ENCODE assay signal across 10 mouse cellular contexts in the genomic region with DNA sequence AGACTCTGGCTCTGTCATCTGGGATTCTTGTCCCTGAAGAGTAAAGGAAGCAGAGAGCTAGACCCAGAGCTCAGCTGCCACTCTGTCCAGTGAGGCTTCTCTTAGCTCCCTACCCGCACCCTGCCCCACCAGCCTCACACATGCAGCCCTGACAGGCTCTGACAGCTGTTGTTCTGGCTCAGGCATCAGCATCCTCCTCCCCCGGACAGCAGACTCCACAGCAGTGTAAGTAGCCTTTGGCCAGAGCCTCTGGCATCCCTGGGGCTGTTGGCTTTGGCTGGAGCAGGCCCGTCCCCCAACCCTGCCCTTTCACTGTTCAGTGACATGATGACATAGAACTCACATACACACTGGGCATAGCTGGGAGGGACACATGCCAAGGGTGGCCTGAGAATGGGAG. TPM values are rescaled to one million over a fixed set of nuclear protein-coding genes. Genes with fewer than 3 reads are reported as not detected.
DNase-seq lines count a peak whose midpoint lies in the region; ATAC-seq and TF ChIP-seq lines count a peak whose summit lies in the region.
"Had no signal": no experiment of that assay in that cellular context is flagged by ENCODE, and none has a peak within 500 bp of the region (broad histone marks: within the 10 kb centered on the region; RNA-seq: fewer than 3 reads in every experiment).

No protein-coding gene starts in this region.

- no peak overlapping the region for H3K27ac ChIP-seq in kidney, postnatal 0 days
- H3K27ac ChIP-seq in kidney, adult 2 months (ENCODE audit: insufficient read depth, low read depth, low read length), result no peak overlapping the region
- H3K27ac ChIP-seq: embryonic facial prominence, embryonic 13.5 days; midbrain, embryonic 12.5 days had no signal

- no peak for TF ChIP-seq CTCF in kidney, postnatal 0 days (IDR thresholded peaks at IDR 0.05; ENCODE audit: low read depth)
- TF ChIP-seq CTCF in kidney, adult 2 months (conservative IDR thresholded peaks at IDR 0.05; ENCODE audit: insufficient read depth, insufficient read length, low read depth, low read length), result no peak

- no peak overlapping the region for H3K4me2 ChIP-seq in kidney, postnatal 0 days (ENCODE audit: low read length)
- H3K4me2 ChIP-seq: embryonic facial prominence, embryonic 13.5 days; midbrain, embryonic 12.5 days had no signal

- peak; percentile 40 for DNase-seq in kidney, postnatal 0 days (ENCODE audit: low spot score)
- no peak for DNase-seq in kidney, adult 2 months
- DNase-seq in adipocyte (ENCODE audit: low spot score), result peak; percentile 60
- DNase-seq in heart, adult 18-20 months, result peak; percentile 35 to 64
- peak; percentile 30 for DNase-seq in lung, postnatal 36 days
- DNase-seq in layer of hippocampus, postnatal 14 days (ENCODE audit: low spot score in 2 of 2), result no peak
- DNase-seq in layer of hippocampus, adult 18-20 months (ENCODE audit: low spot score in 2 of 2), result no peak
- DNase-seq: right cerebral cortex, postnatal 14 days had no signal

- ATAC-seq in kidney, postnatal 0 days (replicated peaks; ENCODE audit: low FRiP score, low read depth), result no peak; the same call in 1 of the 2 replicates

- H3K4me3 ChIP-seq in kidney, postnatal 0 days (replicated peaks; ENCODE audit: low read depth, low read length), result no peak overlapping the region
- H3K4me3 ChIP-seq in kidney, adult 2 months (ENCODE audit: insufficient read depth, low read depth, low read length), result no peak overlapping the region
- H3K4me3 ChIP-seq: embryonic facial prominence, embryonic 13.5 days; midbrain, embryonic 12.5 days had no signal

- WGBS in kidney, postnatal 0 days, result 46% methylated on average over 3 of the region's 3 CpGs
- 46% methylated on average over 3 of the region's 3 CpGs for WGBS in kidney, adult 2 months

- H3K27me3 ChIP-seq in kidney, postnatal 0 days (ENCODE audit: insufficient read depth, low read length), result no peaks in the 10 kb centered on the region
- no peaks in the 10 kb centered on the region for H3K27me3 ChIP-seq in kidney, adult 2 months (replicated peaks; ENCODE audit: control insufficient read depth, insufficient read depth, low read length)
- H3K27me3 ChIP-seq: embryonic facial prominence, embryonic 13.5 days; midbrain, embryonic 12.5 days had no signal

- H3K9me3 ChIP-seq in kidney, postnatal 0 days (replicated peaks; ENCODE audit: low read length), result no peaks in the 10 kb centered on the region
- H3K9me3 ChIP-seq: embryonic facial prominence, embryonic 13.5 days; midbrain, embryonic 12.5 days had no signal

- no peak overlapping the region for H3K9ac ChIP-seq in kidney, postnatal 0 days (ENCODE audit: low read depth, low read length)
- H3K9ac ChIP-seq: embryonic facial prominence, embryonic 13.5 days; midbrain, embryonic 12.5 days had no signal

- TF ChIP-seq POLR2A in kidney, adult 2 months (IDR thresholded peaks at IDR 0.05; ENCODE audit: low read depth, low read length), result no peak

- no peaks in the 10 kb centered on the region for H3K4me1 ChIP-seq in kidney, postnatal 0 days (replicated peaks; ENCODE audit: insufficient read depth, low read length)
- no peaks in the 10 kb centered on the region for H3K4me1 ChIP-seq in kidney, adult 2 months (ENCODE audit: control insufficient read depth, insufficient read depth, low read length)
- H3K4me1 ChIP-seq: midbrain, embryonic 12.5 days had no signal

- H3K36me3 ChIP-seq in kidney, postnatal 0 days (ENCODE audit: insufficient read depth, low read length), result no peaks in the 10 kb centered on the region
- no peaks in the 10 kb centered on the region for H3K36me3 ChIP-seq in kidney, adult 2 months (ENCODE audit: control insufficient read depth, insufficient read depth, low read length)
- H3K36me3 ChIP-seq: embryonic facial prominence, embryonic 13.5 days; midbrain, embryonic 12.5 days had no signal

RNA-seq across cellular contexts. Expression of gene Cd44, which starts 35.4 kb away (rescaled TPM):
- 4.0 and 4.4 TPM in 2 replicates for polyA plus RNA-seq in kidney, postnatal 0 days (2015; fragmentation: Nextera tagmentation; extraction: Ambion mirVana)
- 1.8 and 3.3 TPM in 2 replicates for polyA plus RNA-seq in kidney, adult 2 months (2012; rRNA removed)
- 1 to 10 TPM; 8.9 to 9.8 TPM for total RNA-seq in heart, adult 18-20 months (2021)
- total RNA-seq in layer of hippocampus, postnatal 14 days (2021), result 1 to 10 TPM; 5.4 to 6.3 TPM
- 1 to 10 TPM; 3.5 to 4.0 TPM for total RNA-seq in layer of hippocampus, adult 18-20 months (2021)

Comparison
In these comparisons a context has a peak if more than half of its experiments do, and no peak if none do; other contexts are left out.
1. DNase-seq: peak in kidney, postnatal 0 days (single experiment), adipocyte (single experiment), heart, adult 18-20 months (2 of 2) and lung, postnatal 36 days (single experiment); none in kidney, adult 2 months (single experiment), layer of hippocampus, postnatal 14 days (0 of 2) and layer of hippocampus, adult 18-20 months (0 of 2).